Mouse (Mus musculus): ENCODE data around the gene Abcc8. TPM values are rescaled to one million over a fixed set of nuclear protein-coding genes. Genes with fewer than 3 reads are reported as not detected.
A peak's percentile ranks its signal among the peaks of the same experiment; 100 is the strongest.

Gene Abcc8
- polyA plus RNA-seq, 1 experiment from 2014 or later, result 6.3 TPM

DNA sequence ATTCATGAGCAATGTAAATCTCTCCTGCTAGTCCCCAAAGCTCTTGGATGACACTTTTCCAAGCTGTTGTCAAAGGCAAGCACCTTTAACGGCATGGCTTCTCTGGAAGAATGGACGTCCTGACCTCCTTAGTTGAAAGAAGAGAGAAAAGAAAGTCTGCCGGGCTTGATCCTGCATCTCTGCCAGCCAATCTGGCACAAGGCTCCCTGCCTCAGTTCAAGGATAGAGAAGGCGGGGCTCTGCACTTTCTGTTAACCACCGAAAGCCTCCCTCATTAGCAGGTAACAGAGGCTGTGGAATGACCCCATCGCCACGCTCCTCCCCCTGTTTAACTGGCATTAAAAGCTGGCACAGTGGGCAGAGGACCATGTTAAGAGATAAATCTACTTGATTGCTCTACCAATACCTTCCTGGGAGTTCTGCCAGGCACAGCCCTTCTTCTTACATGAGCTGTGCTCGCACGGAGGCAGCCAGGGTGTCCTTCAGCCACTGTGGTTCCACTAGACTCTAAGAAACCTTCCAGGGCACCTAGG is 26.9 kb downstream of the Abcc8 start:
- Histone ChIP-seq H3K4me3 (no peak overlapping the region), H3K4me2 (no peak overlapping the region), H3K9ac (no peak overlapping the region), H3K4me1 (replicated peaks) (peaks cover 34% of the 10 kb centered on the region), H3K9me3 (no peaks in the 10 kb centered on the region), H3K27me3 (no peaks in the 10 kb centered on the region), H3K36me3 (no peaks in the 10 kb centered on the region), H3K27ac (replicated peaks) (no peak overlapping the region)
- 49% methylated on average over 9 of the region's 9 CpGs for WGBS
- 0 out of 2 replicates have a peak, but pooled peaks have one; percentile 19 for ATAC-seq (ENCODE audit: low read depth)

- no peak overlapping the region for H3K9ac ChIP-seq
- H3K27ac ChIP-seq (replicated peaks), result no peak overlapping the region
- H3K36me3 ChIP-seq, result no peaks in the 10 kb centered on the region
- WGBS, result 91% methylated on average over 7 of the region's 7 CpGs
- no peak overlapping the region for H3K4me3 ChIP-seq
- ATAC-seq (ENCODE audit: low read depth), result no peak
- H3K4me1 ChIP-seq (replicated peaks), result peaks cover 20% of the 10 kb centered on the region
- no peaks in the 10 kb centered on the region for H3K9me3 ChIP-seq
- no peak overlapping the region for H3K4me2 ChIP-seq
- no peaks in the 10 kb centered on the region for H3K27me3 ChIP-seq
Measured at GRCm38 (mm10) chr7:46147417-46147816, 32.4 kb downstream of the Abcc8 start.

DNA sequence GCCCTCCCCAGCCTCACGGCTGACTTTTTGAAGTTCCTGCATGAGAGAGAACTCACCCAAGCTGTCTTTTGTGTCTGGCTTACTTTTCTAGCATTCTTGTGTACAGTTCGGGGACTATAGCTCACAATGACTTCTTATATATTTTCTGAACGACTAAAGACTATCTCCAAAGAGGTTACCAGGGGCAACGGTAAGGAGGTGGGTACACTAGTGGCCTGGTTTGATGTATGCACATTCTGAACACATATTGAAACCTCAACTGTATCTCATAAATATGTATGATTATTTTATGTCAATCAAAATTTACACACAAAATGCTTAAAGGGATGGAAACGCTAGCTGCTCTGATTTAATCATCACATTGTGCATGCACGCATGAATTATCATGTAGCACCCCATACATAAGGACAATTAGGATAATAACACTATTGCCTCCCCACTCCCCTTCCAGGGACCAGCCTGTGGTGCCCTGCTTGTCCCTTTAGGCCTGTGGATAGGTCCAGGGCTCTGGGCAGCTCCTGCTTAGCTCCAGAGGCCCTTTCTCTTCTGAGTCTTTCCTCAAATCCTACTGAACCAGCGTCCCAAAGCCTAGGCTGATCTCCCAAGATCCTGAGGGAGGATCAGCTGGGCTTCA is 33.0 kb downstream of the Abcc8 start:
- Histone ChIP-seq H3K27ac (replicated peaks) (no peak overlapping the region), H3K9ac (0 out of 2 replicates have a peak overlapping the region, but pooled peaks have one; percentile 31), H3K27me3 (no peaks in the 10 kb centered on the region), H3K4me3 (no peak overlapping the region), H3K4me2 (no peak overlapping the region), H3K36me3 (no peaks in the 10 kb centered on the region), H3K9me3 (no peaks in the 10 kb centered on the region), H3K4me1 (replicated peaks) (peaks cover 18% of the 10 kb centered on the region)
- 76% methylated on average over 7 of the region's 7 CpGs for WGBS
- ATAC-seq (ENCODE audit: low read depth), result no peak

DNA sequence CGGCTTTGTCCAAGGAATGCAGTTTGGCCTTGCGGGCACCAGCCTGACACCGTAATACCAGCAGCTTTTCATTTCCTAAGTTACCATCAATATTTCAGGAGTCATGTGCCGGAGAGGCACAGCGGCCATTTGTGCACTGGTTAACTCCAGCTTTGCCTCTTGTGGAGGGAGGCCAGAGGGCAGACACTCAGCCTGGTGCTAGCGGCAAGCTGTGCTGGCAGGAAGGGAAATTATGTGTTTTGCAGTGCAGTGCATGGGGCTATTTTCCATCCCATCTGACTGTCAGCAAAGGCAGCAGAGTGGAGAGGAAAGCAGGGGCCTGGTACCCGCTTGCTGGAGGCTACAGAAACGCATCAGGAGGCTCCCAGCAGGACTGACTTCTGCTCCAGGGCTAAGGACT is 35.8 kb downstream of the Abcc8 start:
- Histone ChIP-seq H3K27me3 (no peaks in the 10 kb centered on the region), H3K4me1 (replicated peaks) (peaks cover 21% of the 10 kb centered on the region), H3K4me3 (no peak overlapping the region), H3K9ac (0 out of 2 replicates have a peak overlapping the region, but pooled peaks have one; percentile 1), H3K27ac (replicated peaks) (peak overlapping the region; percentile 59), H3K4me2 (no peak overlapping the region), H3K9me3 (no peaks in the 10 kb centered on the region), H3K36me3 (no peaks in the 10 kb centered on the region)
- ATAC-seq (ENCODE audit: low read depth), result no peak
- WGBS, result 58% methylated on average over 8 of the region's 8 CpGs

GRCm38 (mm10) chr7:46138329-46138930 is 41.4 kb downstream of the Abcc8 start:
- WGBS, result 19% methylated on average over 7 of the region's 7 CpGs
- H3K4me1 ChIP-seq (replicated peaks), result peaks cover 25% of the 10 kb centered on the region
- peak; percentile 62; the same call in 1 of the 2 replicates for ATAC-seq (ENCODE audit: low read depth)

DNA sequence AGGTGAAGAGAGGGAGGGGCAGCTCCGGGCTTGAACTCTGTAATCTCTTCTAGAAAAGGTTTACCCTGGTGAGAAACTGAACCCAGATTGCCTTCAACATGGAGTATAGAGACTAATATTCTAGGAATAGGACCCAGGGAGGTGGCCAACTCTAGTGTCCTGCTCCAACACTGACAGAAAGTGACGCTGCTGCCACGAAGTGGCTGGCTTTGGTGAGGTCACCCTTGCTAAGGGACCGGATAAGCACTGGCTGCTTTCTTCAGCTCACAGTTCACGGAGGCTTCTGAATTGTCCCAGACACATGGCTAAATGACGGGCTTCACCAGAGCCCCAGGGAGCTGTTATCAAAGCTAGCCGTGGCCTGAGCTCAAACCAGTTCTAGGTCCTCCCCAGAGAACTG is 46.0 kb downstream of the Abcc8 start:
- Histone ChIP-seq H3K27ac (replicated peaks) (no peak overlapping the region), H3K4me1 (replicated peaks) (peaks cover 47% of the 10 kb centered on the region)
- WGBS, result 32% methylated on average over 7 of the region's 7 CpGs

More at GRCm38 (mm10) chr7:46138329-46138930, 41.4 kb downstream of the Abcc8 start:
- no peak overlapping the region for H3K4me2 ChIP-seq
- no peak overlapping the region for H3K9ac ChIP-seq
- no peak overlapping the region for H3K4me3 ChIP-seq
- 0 out of 2 replicates have a peak overlapping the region, but pooled peaks have one; percentile 9 for H3K27ac ChIP-seq (replicated peaks)
- H3K27me3 ChIP-seq, result 0 out of 2 replicates have a peak, but pooled peaks cover 1% of the 10 kb centered on the region
- no peaks in the 10 kb centered on the region for H3K36me3 ChIP-seq
- no peaks in the 10 kb centered on the region for H3K9me3 ChIP-seq

GRCm38 (mm10) chr7:46132229-46132628 is 47.6 kb downstream of the Abcc8 start:
- peaks cover 49% of the 10 kb centered on the region for H3K4me1 ChIP-seq (replicated peaks)

More for the DNA sequence above, 46.0 kb downstream of the Abcc8 start:
- no peak overlapping the region for H3K4me3 ChIP-seq
- H3K36me3 ChIP-seq, result no peaks in the 10 kb centered on the region
- H3K27me3 ChIP-seq, result peaks cover 13% of the 10 kb centered on the region; the same call in 1 of the 2 replicates
- ATAC-seq (ENCODE audit: low read depth), result no peak
- H3K9me3 ChIP-seq, result no peaks in the 10 kb centered on the region
- H3K9ac ChIP-seq, result no peak overlapping the region
- H3K4me2 ChIP-seq, result no peak overlapping the region

GRCm38 (mm10) chr7:46131806-46132205 is 48.0 kb downstream of the Abcc8 start:
- no peak overlapping the region for H3K9ac ChIP-seq
- no peaks in the 10 kb centered on the region for H3K36me3 ChIP-seq

More at GRCm38 (mm10) chr7:46132229-46132628, 47.6 kb downstream of the Abcc8 start:
- no peak overlapping the region for H3K9ac ChIP-seq
- peaks cover 13% of the 10 kb centered on the region; the same call in 1 of the 2 replicates for H3K27me3 ChIP-seq
- ATAC-seq (ENCODE audit: low read depth), result no peak
- no peak overlapping the region for H3K27ac ChIP-seq (replicated peaks)
- H3K9me3 ChIP-seq, result no peaks in the 10 kb centered on the region
- no peaks in the 10 kb centered on the region for H3K36me3 ChIP-seq
- WGBS, result 88% methylated on average over 12 of the region's 12 CpGs
- no peak overlapping the region for H3K4me2 ChIP-seq
- H3K4me3 ChIP-seq, result no peak overlapping the region

GRCm38 (mm10) chr7:46131266-46131665 is 48.6 kb downstream of the Abcc8 start:
- Histone ChIP-seq H3K9me3 (no peaks in the 10 kb centered on the region), H3K4me1 (replicated peaks) (peaks cover 54% of the 10 kb centered on the region), H3K27me3 (peaks cover 18% of the 10 kb centered on the region; the same call in 1 of the 2 replicates), H3K27ac (replicated peaks) (no peak overlapping the region), H3K4me2 (no peak overlapping the region), H3K4me3 (no peak overlapping the region), H3K36me3 (no peaks in the 10 kb centered on the region), H3K9ac (no peak overlapping the region)
- ATAC-seq (ENCODE audit: low read depth), result no peak
- WGBS, result 21% methylated on average over 3 of the region's 3 CpGs

More at GRCm38 (mm10) chr7:46131806-46132205, 48.0 kb downstream of the Abcc8 start:
- no peak overlapping the region for H3K4me2 ChIP-seq
- no peak for ATAC-seq (ENCODE audit: low read depth)
- peaks cover 16% of the 10 kb centered on the region; the same call in 1 of the 2 replicates for H3K27me3 ChIP-seq
- no peak overlapping the region for H3K4me3 ChIP-seq
- H3K4me1 ChIP-seq (replicated peaks), result peaks cover 52% of the 10 kb centered on the region
- 64% methylated on average over 8 of the region's 8 CpGs for whole genome bisulfite sequencing
- H3K27ac ChIP-seq (replicated peaks), result no peak overlapping the region
- H3K9me3 ChIP-seq, result no peaks in the 10 kb centered on the region

GRCm38 (mm10) chr7:46130723-46131122 is 49.1 kb downstream of the Abcc8 start:
- Histone ChIP-seq H3K27ac (replicated peaks) (no peak overlapping the region), H3K4me2 (no peak overlapping the region), H3K9me3 (no peaks in the 10 kb centered on the region), H3K4me1 (replicated peaks) (peaks cover 54% of the 10 kb centered on the region), H3K27me3 (peaks cover 18% of the 10 kb centered on the region; the same call in 1 of the 2 replicates), H3K36me3 (no peaks in the 10 kb centered on the region), H3K4me3 (no peak overlapping the region), H3K9ac (no peak overlapping the region)
- no peak for ATAC-seq (ENCODE audit: low read depth)
- WGBS, result 64% methylated on average over 7 of the region's 7 CpGs

DNA sequence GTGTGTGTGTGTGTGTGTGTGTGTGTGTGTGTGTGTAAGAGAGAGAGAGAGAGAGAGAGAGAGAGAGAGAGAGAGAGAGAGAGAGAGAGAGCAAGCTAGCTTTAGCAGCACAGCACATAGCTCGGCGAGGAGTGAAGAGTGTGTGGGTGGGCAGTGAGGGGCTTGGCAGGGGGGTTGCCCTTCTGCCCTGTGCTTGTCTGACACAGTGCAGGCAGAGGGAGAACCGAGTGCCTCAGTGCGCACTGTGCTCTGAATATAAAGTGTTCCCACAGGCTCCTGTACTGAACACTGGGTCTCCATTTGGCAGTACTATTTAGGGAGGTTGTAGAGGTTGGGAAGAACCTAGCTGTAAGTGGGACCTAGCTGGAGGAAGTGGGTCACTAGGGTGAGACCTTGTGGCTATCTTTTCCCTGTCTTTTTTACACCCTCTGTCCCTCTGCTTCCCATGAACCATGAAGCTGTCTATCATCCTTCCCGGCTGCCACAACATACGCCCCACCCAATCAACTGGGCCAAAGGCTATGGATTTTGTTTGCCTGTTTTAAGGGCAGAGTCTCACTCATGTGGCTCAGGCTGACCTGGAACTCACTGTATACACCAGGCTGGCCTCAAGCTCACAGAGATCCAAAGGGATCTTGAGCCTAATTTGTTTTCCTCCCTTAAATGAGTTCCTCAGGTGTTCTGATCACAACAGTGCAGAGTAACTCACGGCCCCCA is 50.2 kb downstream of the Abcc8 start:
- WGBS, result 43% methylated on average over 7 of the region's 7 CpGs
- no peak overlapping the region for H3K4me3 ChIP-seq
- ATAC-seq (ENCODE audit: low read depth), result no peak
- H3K4me2 ChIP-seq, result no peak overlapping the region
- H3K4me1 ChIP-seq (replicated peaks), result peaks cover 53% of the 10 kb centered on the region
- no peaks in the 10 kb centered on the region for H3K9me3 ChIP-seq
- no peaks in the 10 kb centered on the region for H3K36me3 ChIP-seq
- H3K27ac ChIP-seq (replicated peaks), result no peak overlapping the region
- no peak overlapping the region for H3K9ac ChIP-seq
- H3K27me3 ChIP-seq, result peaks cover 18% of the 10 kb centered on the region; the same call in 1 of the 2 replicates

Data from neural tube, embryonic 13.5 days (tissue).